Mouse (Mus musculus) adipocyte (in vitro differentiated cells): ENCODE results near the gene Odf3b.

ENCODE experiments used
- DNase-seq: peaks from one replicate; pipeline ENCODE4 v3.0.0-alpha.2; 2016; ENCODE audit warnings: low spot score

Gene Odf3b

DNA sequence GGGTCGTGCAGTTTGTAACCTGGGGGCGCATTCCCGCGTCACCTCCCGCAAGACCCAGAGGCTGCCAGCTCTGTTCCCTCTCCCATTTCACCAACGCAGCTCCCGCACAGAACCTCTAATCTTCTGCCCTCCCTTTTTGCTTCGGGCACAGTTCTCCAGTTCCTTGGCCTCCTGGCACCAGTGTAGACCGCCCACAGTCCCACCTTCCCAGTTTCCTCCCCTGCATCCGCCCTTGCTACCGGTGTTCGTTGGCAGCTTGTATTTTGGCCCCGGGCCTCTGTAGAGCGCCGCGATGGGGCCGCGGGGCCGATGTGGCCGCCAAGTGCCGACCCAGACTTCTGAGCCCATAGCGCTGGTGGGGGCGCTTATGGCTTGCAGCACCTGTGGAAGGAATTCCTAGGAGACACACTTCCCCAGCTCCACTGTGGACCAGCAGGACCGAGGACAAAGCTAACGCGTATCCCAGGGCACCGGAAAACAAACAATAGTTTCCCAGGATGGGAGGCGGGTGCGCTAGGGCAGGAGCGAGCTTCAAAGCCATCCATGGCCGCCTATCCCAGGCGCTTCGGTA, at the start of gene Odf3b:
Odf3b (minus strand) TSS at position 452 of the 571 bp plus-strand sequence.
- DNase-seq, result no peak

GRCm38 (mm10) chr15:89428136-89428790, 49.2 kb upstream of the Odf3b start:
- DNase-seq, result no peak

- no peak for DNase-seq
Observed at GRCm38 (mm10) chr15:89426716-89427115, 47.6 kb upstream of the Odf3b start.

DNA sequence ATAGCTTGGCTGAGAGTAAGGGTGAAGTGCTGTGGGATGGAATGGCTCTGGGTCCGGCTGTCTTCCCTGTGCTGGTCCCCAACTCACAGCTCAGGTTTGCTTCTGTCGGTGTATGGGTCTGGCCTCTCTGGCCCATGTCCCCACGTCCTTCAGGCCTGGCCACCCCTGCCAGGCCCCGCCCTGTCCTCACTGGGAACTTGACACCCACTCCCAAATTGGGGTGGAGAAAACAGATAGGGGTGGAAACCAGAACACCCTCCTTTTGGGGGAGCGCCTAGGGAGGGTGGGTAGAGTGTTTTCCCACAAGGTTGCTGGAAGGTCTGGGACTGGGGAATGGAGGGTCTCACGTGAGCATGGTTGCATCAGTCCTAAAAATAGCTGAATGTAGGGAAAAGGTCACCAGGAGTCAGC, 46.6 kb upstream of the Odf3b start, which contains the start of gene Cpt1b:
Cpt1b (minus strand) TSS at position 153 of the 411 bp plus-strand sequence.
- DNase-seq, result no peak

DNA sequence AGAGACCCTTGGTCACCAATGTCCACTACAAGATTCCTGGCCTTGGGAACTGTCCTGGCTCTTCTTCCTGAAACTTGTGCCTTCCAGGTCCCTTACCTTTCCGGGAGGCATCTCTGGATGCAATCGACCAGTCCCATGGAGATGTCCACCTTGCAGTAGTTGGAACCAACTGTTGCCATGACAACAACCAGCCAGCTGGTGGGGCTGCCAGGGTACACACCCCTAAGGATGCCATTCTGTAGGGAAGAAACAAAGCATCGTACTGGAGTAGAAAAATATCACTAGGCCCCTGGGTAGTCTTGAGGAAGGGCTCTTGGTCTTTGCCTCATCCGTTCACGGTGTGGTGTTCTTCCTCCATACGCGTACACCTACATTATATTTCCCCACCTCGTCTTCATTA, 45.5 kb upstream of the Odf3b start:
- no peak for DNase-seq

- DNase-seq, result no peak
Observed at GRCm38 (mm10) chr15:89421938-89422337, 42.9 kb upstream of the Odf3b start.

DNA sequence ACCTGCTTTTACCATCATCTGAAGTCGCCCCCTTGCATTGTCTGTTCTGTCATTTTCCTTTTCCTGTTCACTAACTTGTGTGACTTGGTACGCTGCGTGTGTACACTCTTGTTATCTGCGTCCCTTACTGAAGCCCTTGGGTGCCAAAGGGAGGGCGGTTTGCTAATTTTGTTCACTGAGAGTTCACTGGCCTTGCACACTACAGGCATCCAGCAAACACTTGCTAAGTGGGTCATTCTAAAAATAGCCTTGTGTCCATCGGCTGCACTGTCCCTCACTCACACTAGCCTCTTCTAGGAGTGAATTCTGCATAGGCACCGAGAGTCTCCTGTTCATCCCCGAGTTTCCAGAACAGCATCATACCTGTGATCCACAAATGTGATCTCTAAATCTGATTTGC, 36.2 kb upstream of the Odf3b start:
- DNase-seq, result no peak

DNA sequence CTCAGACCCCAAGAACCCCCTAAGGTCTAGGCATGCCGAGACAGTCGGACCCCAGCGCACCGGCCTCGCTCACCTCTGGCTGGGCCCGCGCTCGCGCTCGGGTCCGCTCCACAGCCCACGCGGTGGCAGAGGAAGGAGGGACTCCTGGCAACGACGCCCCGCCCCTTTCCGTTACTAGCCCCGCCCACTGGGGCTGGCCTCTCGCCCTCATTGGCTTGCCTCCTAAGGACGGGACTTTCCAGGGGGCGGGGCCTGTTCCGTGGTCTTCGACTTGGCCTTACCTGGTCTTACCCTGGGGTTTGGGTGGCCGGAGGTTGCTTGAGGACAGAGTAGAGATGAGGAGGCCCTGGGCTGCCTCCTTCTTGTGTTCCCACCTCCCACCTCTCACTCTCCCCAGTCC, 31.0 kb upstream of the Odf3b start, which contains the start of gene Syce3:
Syce3 (minus strand) TSS at position 386 of the 400 bp plus-strand sequence.
- no peak for DNase-seq

GRCm38 (mm10) chr15:89406691-89407090, 27.6 kb upstream of the Odf3b start:
- no peak for DNase-seq

GRCm38 (mm10) chr15:89404831-89405623, 25.9 kb upstream of the Odf3b start:
- DNase-seq, result no peak

GRCm38 (mm10) chr15:89402471-89402870, 23.4 kb upstream of the Odf3b start:
- DNase-seq, result no peak

GRCm38 (mm10) chr15:89399716-89400115, 20.6 kb upstream of the Odf3b start:
- DNase-seq, result no peak

- no peak for DNase-seq
Observed at GRCm38 (mm10) chr15:89398146-89398545, 19.1 kb upstream of the Odf3b start.

DNA sequence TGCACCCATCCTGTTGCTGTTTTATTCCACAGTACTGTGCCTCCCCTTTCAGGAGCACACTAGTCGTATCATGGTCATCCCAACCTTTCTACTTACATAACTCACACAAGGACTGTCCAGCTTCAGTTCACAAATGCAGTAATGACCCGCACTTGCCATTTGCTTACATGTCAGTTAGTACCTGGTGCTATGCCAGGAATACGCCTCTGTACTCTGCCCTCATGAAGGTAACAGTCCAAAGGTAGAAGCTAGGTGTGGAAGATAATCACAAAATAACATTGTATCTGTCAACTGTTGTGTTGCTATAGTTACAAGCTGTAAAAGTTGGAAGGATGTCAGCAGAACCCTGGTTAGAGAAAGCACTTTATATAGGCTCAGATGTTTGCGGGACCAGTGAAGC, 17.8 kb upstream of the Odf3b start:
- no peak for DNase-seq

- DNase-seq, result no peak
Observed at GRCm38 (mm10) chr15:89390081-89390480, 11.0 kb upstream of the Odf3b start.

DNA sequence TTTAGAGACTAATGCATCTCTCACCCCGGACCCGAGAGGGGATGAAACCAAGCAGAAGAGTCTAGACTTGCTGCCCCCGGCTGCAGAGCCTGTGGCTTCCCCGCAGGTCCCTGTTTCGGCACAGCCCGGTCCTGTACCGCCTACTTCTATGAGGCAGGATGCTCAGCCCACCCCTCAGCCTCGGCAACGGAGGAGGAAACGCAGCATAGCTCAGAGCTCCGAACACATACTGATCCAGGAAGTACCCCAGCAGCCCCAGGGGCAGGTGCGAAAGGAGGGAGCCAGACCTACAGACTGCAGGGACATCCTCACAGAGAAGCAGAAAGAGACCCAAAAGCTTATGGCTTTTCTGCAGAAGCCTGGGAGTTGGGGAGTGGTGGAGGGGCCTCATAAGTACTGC, 8.0 kb upstream of the Odf3b start:
- no peak for DNase-seq

- no peak for DNase-seq
Observed at GRCm38 (mm10) chr15:89384617-89385016, 5.5 kb upstream of the Odf3b start, which contains the start of gene Klhdc7b. Gene Klhdc7b (plus strand): TSS chr15:89384917.

DNA sequence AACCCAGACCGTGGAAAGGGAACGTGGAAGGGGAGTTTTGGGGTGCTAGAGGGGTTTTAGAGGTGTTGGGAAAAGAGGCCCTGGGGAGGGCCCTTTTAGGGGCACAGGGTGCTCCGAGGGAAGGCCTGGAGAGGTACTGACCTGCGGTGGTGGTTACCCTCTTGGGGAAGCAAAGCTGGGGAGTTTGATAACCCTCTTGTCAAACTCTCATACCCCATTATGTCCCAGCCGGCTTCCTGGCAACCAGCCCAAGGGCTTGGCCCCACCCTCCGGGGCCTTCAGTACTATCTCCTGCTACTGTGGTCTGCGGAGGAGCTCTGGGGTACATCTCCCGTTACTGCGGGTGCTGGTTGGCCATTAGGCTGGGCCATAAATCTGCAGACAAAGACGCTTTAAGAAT, 347 bp upstream of the Odf3b start:
- no peak for DNase-seq

GRCm38 (mm10) chr15:89377938-89378828, 899 bp downstream of the Odf3b start:
- no peak for DNase-seq

- DNase-seq, result no peak
Observed at GRCm38 (mm10) chr15:89377362-89377761, 1.7 kb downstream of the Odf3b start.

DNA sequence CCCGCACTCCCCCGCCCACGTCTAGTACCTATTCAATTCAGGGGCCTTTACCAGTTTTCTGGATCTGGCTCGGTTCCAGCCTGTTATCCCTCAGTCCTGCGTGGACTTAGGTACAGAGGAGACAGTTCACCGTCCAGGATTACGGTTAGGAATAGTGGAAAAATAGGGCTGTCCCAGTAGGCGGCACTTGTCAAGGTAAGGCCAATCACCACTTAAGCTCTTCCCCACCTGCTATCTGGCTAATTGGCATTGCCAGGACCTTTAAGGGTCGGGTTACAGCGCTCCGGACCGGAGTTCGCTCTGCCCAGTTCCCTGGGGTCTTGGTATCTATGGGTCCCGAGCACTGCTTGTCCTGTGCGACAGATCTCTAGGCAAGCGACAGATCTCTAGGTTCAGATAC, 2.1 kb downstream of the Odf3b start, which contains the start of gene Tymp:
Tymp (minus strand) TSS at position 83 of the 400 bp plus-strand sequence.
- no peak for DNase-seq

DNA sequence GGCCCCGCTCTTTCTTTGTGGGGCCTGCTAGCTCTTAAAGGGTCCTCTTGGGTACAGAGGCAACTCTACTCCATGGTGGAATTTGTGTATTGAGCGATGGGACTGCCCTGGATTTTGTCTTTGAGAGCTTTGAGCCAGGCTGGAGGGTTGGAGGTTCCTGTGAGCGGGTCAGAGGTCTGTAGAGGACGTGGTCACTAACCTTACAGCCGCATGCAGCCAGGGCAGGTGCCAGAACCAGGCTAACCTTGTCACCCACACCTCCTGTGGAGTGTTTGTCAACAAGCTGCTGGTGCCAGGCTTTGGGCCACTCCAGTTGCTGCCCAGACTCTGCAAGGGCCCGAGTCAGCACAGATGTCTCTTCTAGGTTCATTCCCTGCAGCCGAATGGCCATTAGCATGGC, 3.0 kb downstream of the Odf3b start:
- DNase-seq, result no peak
